Mouse (Mus musculus): ENCODE measurements around the gene Nrp1. TPM values are rescaled to one million over a fixed set of nuclear protein-coding genes. Genes with fewer than 3 reads are reported as not detected.
A peak's percentile ranks its signal among the peaks of the same experiment; 100 is the strongest.

The Nrp1 gene
- polyA plus RNA-seq, 1 experiment from 2014 or later: 42.8 TPM

DNA sequence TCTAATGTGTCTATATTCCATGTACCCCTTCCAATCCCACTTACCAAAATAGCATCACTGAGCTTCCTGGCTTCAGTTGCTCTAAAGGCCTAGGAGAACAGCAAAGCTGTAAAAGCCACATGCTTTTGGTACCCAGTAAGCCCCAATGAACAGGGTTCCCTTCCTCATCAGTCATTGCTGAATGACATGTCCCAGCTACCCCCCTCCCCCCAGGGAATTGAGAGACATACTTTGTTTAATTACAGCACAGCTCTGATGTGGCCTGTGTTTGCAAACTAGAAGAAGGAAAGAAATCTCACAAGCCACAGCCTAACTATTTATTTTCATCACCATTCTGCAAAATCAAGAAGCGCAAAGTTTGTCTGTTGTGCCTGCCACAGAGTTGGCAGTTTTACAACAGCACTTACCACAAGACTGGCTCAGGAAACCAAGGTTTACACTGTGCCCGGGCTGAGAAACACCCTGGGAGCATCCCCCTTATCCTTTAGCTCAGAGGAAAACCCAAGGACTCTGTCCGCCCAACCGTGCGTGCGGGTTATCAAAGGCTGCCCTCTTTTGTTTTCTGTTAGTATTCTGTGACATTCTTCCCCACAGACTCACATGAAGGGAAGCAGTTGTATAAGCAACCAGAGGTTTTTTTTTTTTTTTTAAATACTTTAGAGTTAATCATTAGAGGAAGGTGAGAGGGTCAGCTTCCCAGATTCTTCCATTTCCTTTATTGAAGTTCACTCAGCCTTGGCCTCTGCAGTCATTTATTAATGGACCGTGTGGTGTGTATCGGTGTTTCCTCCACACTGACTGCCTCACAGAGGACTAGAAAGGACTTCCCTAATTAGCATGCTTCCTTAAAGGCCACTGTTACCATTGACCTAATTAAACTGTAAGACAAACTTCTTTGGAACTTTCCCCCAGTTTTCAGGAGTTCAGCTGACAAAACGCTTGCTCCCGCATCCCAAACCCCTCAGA is 129.8 kb downstream of the Nrp1 start:
- Histone ChIP-seq H3K27ac (replicated peaks; ENCODE audit: low read depth, low read length) (no peak overlapping the region), H3K36me3 (replicated peaks; ENCODE audit: control insufficient read depth, insufficient read depth, low read depth, low read length) (no peaks in the 10 kb centered on the region), H3K9me3 (replicated peaks; ENCODE audit: control insufficient read depth, low read length) (no peaks in the 10 kb centered on the region), H3K27me3 (ENCODE audit: control insufficient read depth, insufficient read depth, low read length) (peaks cover 3% of the 10 kb centered on the region; the same call in 1 of the 2 replicates), H3K4me2 (ENCODE audit: low read depth, low read length) (no peak overlapping the region), H3K4me1 (ENCODE audit: control insufficient read depth, insufficient read depth, low read length) (no peaks in the 10 kb centered on the region; the same call in 1 of the 2 replicates), H3K9ac (replicated peaks; ENCODE audit: low read length) (no peak overlapping the region), H3K4me3 (ENCODE audit: low read depth, low read length) (no peak overlapping the region)
- DNase-seq (ENCODE audit: low spot score) (peak; percentile 35), ATAC-seq (replicated peaks; ENCODE audit: insufficient number of reproducible peaks, low FRiP score, low TSS enrichment, low read depth) (no peak)
- WGBS: 20% methylated on average over 10 of the region's 10 CpGs

DNA sequence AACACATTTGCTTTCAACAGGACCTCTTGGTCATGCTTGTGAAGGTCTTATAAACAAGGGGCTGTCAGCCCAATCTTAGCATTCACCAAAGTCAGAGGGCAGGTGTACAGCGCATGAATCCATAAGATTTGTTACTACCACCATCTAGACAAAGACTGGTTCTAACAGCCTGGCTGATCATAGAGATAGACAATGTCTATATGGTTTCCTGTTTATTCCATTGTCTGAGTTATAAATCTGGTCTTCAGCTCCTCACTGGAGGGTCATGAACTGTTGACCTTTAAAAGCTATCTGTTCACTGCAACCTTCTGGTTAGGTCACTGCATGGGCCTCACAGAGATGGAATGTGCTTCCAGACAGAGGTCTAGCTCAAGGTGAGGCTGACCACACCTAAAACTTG is 130.9 kb downstream of the Nrp1 start:
- no peaks in the 10 kb centered on the region; the same call in 1 of the 2 replicates for H3K36me3 ChIP-seq (replicated peaks; ENCODE audit: control insufficient read depth, insufficient read depth, low read depth, low read length)
- no peak overlapping the region for H3K27ac ChIP-seq (replicated peaks; ENCODE audit: low read depth, low read length)
- peaks cover 3% of the 10 kb centered on the region; the same call in 1 of the 2 replicates for H3K27me3 ChIP-seq (ENCODE audit: control insufficient read depth, insufficient read depth, low read length)
- H3K9ac ChIP-seq (replicated peaks; ENCODE audit: low read length): no peak overlapping the region
- ATAC-seq (replicated peaks; ENCODE audit: insufficient number of reproducible peaks, low FRiP score, low TSS enrichment, low read depth) (no peak), DNase-seq (ENCODE audit: low spot score) (no peak)
- no peak overlapping the region for H3K4me3 ChIP-seq (ENCODE audit: low read depth, low read length)
- H3K4me2 ChIP-seq (ENCODE audit: low read depth, low read length): no peak overlapping the region
- 92% methylated on average over 1 of the region's 1 CpGs for WGBS
- no peaks in the 10 kb centered on the region; the same call in 1 of the 2 replicates for H3K4me1 ChIP-seq (ENCODE audit: control insufficient read depth, insufficient read depth, low read length)
- no peaks in the 10 kb centered on the region for H3K9me3 ChIP-seq (replicated peaks; ENCODE audit: control insufficient read depth, low read length)

- H3K4me3 ChIP-seq (ENCODE audit: low read depth, low read length): no peak overlapping the region
- H3K9ac ChIP-seq (replicated peaks; ENCODE audit: low read length): no peak overlapping the region
- no peaks in the 10 kb centered on the region for H3K9me3 ChIP-seq (replicated peaks; ENCODE audit: control insufficient read depth, low read length)
- no peaks in the 10 kb centered on the region; the same call in 1 of the 2 replicates for H3K36me3 ChIP-seq (replicated peaks; ENCODE audit: control insufficient read depth, insufficient read depth, low read depth, low read length)
- no peak overlapping the region for H3K4me2 ChIP-seq (ENCODE audit: low read depth, low read length)
- peak; percentile 91 for DNase-seq (ENCODE audit: low spot score)
- peak; percentile 93 for ATAC-seq (replicated peaks; ENCODE audit: insufficient number of reproducible peaks, low FRiP score, low TSS enrichment, low read depth)
- no peaks in the 10 kb centered on the region for H3K27me3 ChIP-seq (ENCODE audit: control insufficient read depth, insufficient read depth, low read length)
- no peak overlapping the region for H3K27ac ChIP-seq (replicated peaks; ENCODE audit: low read depth, low read length)
- no peaks in the 10 kb centered on the region for H3K4me1 ChIP-seq (ENCODE audit: control insufficient read depth, insufficient read depth, low read length)
- WGBS: 43% methylated on average over 5 of the region's 5 CpGs
These were observed 133.0 kb downstream of the Nrp1 start for GRCm38 (mm10) chr8:128491126-128492067.

GRCm38 (mm10) chr8:128493801-128494200 is 135.4 kb downstream of the Nrp1 start:
- 97% methylated on average over 3 of the region's 3 CpGs for WGBS
- Histone ChIP-seq H3K4me1 (ENCODE audit: control insufficient read depth, insufficient read depth, low read length) (no peaks in the 10 kb centered on the region), H3K4me2 (ENCODE audit: low read depth, low read length) (no peak overlapping the region), H3K27ac (replicated peaks; ENCODE audit: low read depth, low read length) (no peak overlapping the region), H3K27me3 (ENCODE audit: control insufficient read depth, insufficient read depth, low read length) (no peaks in the 10 kb centered on the region), H3K9me3 (replicated peaks; ENCODE audit: control insufficient read depth, low read length) (no peaks in the 10 kb centered on the region), H3K9ac (replicated peaks; ENCODE audit: low read length) (no peak overlapping the region), H3K36me3 (replicated peaks; ENCODE audit: control insufficient read depth, insufficient read depth, low read depth, low read length) (no peaks in the 10 kb centered on the region; the same call in 1 of the 2 replicates), H3K4me3 (ENCODE audit: low read depth, low read length) (no peak overlapping the region)
- no peak for ATAC-seq (replicated peaks; ENCODE audit: insufficient number of reproducible peaks, low FRiP score, low TSS enrichment, low read depth)
- DNase-seq (ENCODE audit: low spot score): no peak

DNA sequence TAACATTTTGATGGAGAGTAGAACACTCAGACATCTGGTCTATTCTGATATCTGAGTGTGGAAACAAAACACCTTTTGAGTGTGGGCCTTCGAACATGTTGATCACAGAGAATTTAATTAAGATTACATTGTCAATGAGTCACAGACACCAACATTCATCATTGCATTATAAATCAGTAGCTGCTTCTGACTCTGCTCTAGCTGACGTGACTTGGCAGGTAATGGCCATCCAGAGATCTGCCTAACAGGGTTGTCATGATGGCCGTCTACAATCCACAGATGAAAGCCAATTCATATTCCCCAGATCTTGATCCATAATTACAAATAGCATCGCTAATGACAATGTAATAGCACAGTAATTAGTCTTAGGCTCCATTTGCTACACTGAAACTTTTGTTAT is 140.4 kb downstream of the Nrp1 start:
- Histone ChIP-seq H3K27ac (replicated peaks; ENCODE audit: low read depth, low read length) (no peak overlapping the region), H3K4me1 (ENCODE audit: control insufficient read depth, insufficient read depth, low read length) (no peaks in the 10 kb centered on the region), H3K9ac (replicated peaks; ENCODE audit: low read length) (no peak overlapping the region), H3K27me3 (ENCODE audit: control insufficient read depth, insufficient read depth, low read length) (no peaks in the 10 kb centered on the region), H3K4me2 (ENCODE audit: low read depth, low read length) (no peak overlapping the region), H3K9me3 (replicated peaks; ENCODE audit: control insufficient read depth, low read length) (no peaks in the 10 kb centered on the region), H3K36me3 (replicated peaks; ENCODE audit: control insufficient read depth, insufficient read depth, low read depth, low read length) (no peaks in the 10 kb centered on the region; the same call in 1 of the 2 replicates), H3K4me3 (ENCODE audit: low read depth, low read length) (no peak overlapping the region)
- no peak for ATAC-seq (replicated peaks; ENCODE audit: insufficient number of reproducible peaks, low FRiP score, low TSS enrichment, low read depth)
- 85% methylated on average over 4 of the region's 4 CpGs for WGBS
- DNase-seq (ENCODE audit: low spot score): no peak

GRCm38 (mm10) chr8:128504136-128504829 is 145.9 kb downstream of the Nrp1 start:
- ATAC-seq (replicated peaks; ENCODE audit: insufficient number of reproducible peaks, low FRiP score, low TSS enrichment, low read depth) (no peak), DNase-seq (ENCODE audit: low spot score) (no peak)
- Histone ChIP-seq H3K4me1 (ENCODE audit: control insufficient read depth, insufficient read depth, low read length) (no peaks in the 10 kb centered on the region), H3K27me3 (ENCODE audit: control insufficient read depth, insufficient read depth, low read length) (no peaks in the 10 kb centered on the region), H3K9ac (replicated peaks; ENCODE audit: low read length) (no peak overlapping the region), H3K9me3 (replicated peaks; ENCODE audit: control insufficient read depth, low read length) (no peaks in the 10 kb centered on the region), H3K27ac (replicated peaks; ENCODE audit: low read depth, low read length) (no peak overlapping the region), H3K36me3 (replicated peaks; ENCODE audit: control insufficient read depth, insufficient read depth, low read depth, low read length) (no peaks in the 10 kb centered on the region), H3K4me2 (ENCODE audit: low read depth, low read length) (no peak overlapping the region), H3K4me3 (ENCODE audit: low read depth, low read length) (no peak overlapping the region)
- WGBS: 73% methylated on average over 5 of the region's 5 CpGs

DNA sequence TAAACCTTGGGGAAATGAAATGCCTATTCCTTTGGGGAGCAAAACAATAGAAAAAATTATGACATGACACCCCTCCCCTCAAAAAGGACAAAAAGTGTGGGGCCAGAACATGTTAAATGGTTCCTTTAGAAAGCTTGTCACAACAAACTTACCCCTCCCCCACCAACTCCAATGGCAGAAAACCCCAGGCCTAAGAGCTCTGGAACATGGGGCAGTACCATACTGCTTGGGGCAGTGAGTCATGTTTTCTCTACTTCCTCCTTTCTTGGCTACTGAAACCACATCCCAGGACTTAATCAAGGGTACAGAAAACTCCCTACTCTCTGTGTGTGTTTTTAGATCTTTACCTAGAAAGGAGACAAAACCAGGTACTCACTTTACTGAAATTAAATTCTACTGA is 147.5 kb downstream of the Nrp1 start:
- no peak overlapping the region for H3K27ac ChIP-seq (replicated peaks; ENCODE audit: low read depth, low read length)
- no peaks in the 10 kb centered on the region for H3K4me1 ChIP-seq (ENCODE audit: control insufficient read depth, insufficient read depth, low read length)
- no peaks in the 10 kb centered on the region for H3K27me3 ChIP-seq (ENCODE audit: control insufficient read depth, insufficient read depth, low read length)
- DNase-seq (ENCODE audit: low spot score) (no peak), ATAC-seq (replicated peaks; ENCODE audit: insufficient number of reproducible peaks, low FRiP score, low TSS enrichment, low read depth) (no peak)
- H3K36me3 ChIP-seq (replicated peaks; ENCODE audit: control insufficient read depth, insufficient read depth, low read depth, low read length): no peaks in the 10 kb centered on the region
- no peak overlapping the region for H3K9ac ChIP-seq (replicated peaks; ENCODE audit: low read length)
- no peak overlapping the region for H3K4me2 ChIP-seq (ENCODE audit: low read depth, low read length)
- no peaks in the 10 kb centered on the region for H3K9me3 ChIP-seq (replicated peaks; ENCODE audit: control insufficient read depth, low read length)
- no peak overlapping the region for H3K4me3 ChIP-seq (ENCODE audit: low read depth, low read length)

All from embryonic facial prominence, embryonic 11.5 days (tissue).